Mouse (Mus musculus): ENCODE data around the gene Dlgap1.

DNA sequence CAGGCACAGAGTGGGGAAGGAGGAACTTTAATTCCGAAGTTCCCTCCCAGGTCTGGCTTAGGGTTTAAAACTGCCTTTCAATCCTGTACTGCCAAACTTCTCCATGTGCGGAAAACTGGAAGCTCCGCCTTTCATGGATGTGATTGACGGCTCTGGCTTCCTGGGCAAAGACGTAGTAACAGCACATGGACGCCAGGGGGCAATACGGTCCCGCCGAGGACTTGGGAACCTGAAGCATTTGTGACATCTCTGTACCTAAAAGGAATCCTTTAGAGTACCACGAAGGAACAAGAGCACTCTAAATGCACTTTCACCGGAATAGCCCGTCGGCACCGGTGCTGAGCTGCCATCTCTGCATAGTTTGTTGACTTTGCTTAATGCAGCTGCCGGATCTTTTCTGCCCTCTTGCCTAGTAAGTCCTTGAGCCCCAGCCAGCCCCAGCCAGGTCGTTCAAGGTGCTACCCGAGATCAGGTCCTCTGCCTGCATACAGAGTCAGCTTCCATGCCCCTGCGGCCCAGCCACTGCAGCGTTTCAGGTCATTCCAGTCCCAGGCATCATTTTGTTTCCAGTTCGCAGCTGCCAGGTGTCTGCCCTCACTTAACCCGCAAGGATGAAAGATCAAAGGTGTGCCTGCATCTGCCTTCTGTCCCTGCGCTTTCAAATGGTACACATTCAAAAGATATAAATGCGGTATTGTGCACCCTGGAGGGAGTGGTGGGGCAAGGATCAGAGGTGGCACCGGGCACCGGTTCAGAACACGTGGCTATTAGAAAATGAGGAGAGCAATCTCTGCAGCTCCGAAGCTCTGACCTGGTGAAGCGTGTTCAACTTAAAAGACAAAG is 738.3 kb downstream of the Dlgap1 start:
- TF ChIP-seq CTCF (IDR thresholded peaks at IDR 0.05; ENCODE audit: borderline replicate concordance, insufficient read depth, low read length) (peak; percentile 84), POLR2A (IDR thresholded peaks at IDR 0.05; ENCODE audit: low read depth, low read length) (no peak)

Measured in embryonic fibroblast, embryonic 13.5 days (primary cell).